Mouse (Mus musculus): ENCODE data around the gene Zfp598.

- TF ChIP-seq POLR2A (IDR thresholded peaks at IDR 0.05; ENCODE audit: insufficient read depth, low read depth, low read length) (no peak), CTCF (IDR thresholded peaks at IDR 0.05; ENCODE audit: insufficient read depth, low read depth, low read length) (no peak)
Measured at GRCm38 (mm10) chr17:24642791-24643343, 26.6 kb upstream of the Zfp598 start.

Data from olfactory bulb, adult 2 months (tissue).